Mouse (Mus musculus): Measurements from ENCODE around the gene Hsf2bp.

DNA sequence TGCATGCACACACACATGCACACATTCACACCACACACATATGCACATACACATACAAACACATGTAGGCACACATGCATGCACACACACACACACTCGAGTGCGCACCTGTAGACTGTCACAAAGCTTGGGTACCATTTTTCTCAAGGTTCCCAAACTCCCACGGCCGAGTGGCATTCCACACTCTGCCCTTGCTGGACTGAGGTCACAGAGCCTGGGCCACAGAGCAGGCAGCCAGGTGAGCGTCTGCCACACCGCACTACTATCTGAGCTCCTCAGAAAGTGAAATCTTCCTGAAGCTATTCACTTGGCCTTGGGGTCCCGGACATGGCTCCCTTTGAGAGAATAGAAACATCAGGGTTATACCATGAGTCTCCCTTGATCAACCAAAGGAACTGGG lies 139.8 kb downstream of the Hsf2bp start:
- no peak for TF ChIP-seq MAX (IDR thresholded peaks at IDR 0.05; ENCODE audit: low read length)
- TF ChIP-seq EP300 (IDR thresholded peaks at IDR 0.05; ENCODE audit: low read length): no peak
- TF ChIP-seq GABPA (IDR thresholded peaks at IDR 0.05; ENCODE audit: insufficient replicate concordance, low read depth, low read length): no peak
- no peak for TF ChIP-seq USF1 (IDR thresholded peaks at IDR 0.05; ENCODE audit: low read depth, low read length)
- TF ChIP-seq E2F4 (IDR thresholded peaks at IDR 0.05; ENCODE audit: insufficient replicate concordance, low read depth, low read length): no peak
- no peak for TF ChIP-seq POLR2A (IDR thresholded peaks at IDR 0.05; ENCODE audit: low read depth, low read length)
- no peak for TF ChIP-seq ZC3H11A (IDR thresholded peaks at IDR 0.05; ENCODE audit: low read depth, low read length)

Data from CH12.LX (cell line).